Mouse (Mus musculus) limb, embryonic 13.5 days (tissue): ENCODE measurements at regions not wholly inside any gene's neighbourhood (a gene's known extent, or its start where the extent isn't known, plus 50 kb on each side); places are given as distances from the start of the nearest gene placed in this dataset.

Source experiments
- ATAC-seq: fragments of 200-750 bp; cut with Nextera tagmentation; 2 replicates; pipeline ENCODE4 v1.8.0; 2017; ENCODE audit warnings: low read depth, moderate number of reproducible peaks, moderate TSS enrichment; ENCODE audit not compliant: low FRiP score
- H3K27ac ChIP-seq: fragments of 300-500 bp; sonication (generic); 2 replicates; pipeline ENCODE4 v1.5.1; 2015; ENCODE audit warnings: inconsistent platforms, mild to moderate bottlenecking, moderate library complexity
- H3K27me3 ChIP-seq: fragments of 300-500 bp; sonication (generic); 2 replicates; pipeline ENCODE4 v1.6.1; 2015; ENCODE audit warnings: mild to moderate bottlenecking, inconsistent platforms
- H3K36me3 ChIP-seq: fragments of 300-500 bp; sonication (generic); 2 replicates; pipeline ENCODE4 v1.6.1; 2015; ENCODE audit warnings: inconsistent platforms, mild to moderate bottlenecking, moderate library complexity
- H3K4me1 ChIP-seq: fragments of 300-500 bp; sonication (generic); 2 replicates; pipeline ENCODE4 v1.6.1; 2015; ENCODE audit warnings: inconsistent platforms
- H3K4me2 ChIP-seq: fragments of 300-500 bp; sonication (generic); replicated peaks from 2 replicates; pipeline ENCODE4 v1.6.1; 2015; ENCODE audit warnings: inconsistent platforms, mild to moderate bottlenecking, moderate library complexity
- H3K4me3 ChIP-seq: fragments of 300-500 bp; sonication (generic); 2 replicates; pipeline ENCODE4 v1.5.1; 2015; ENCODE audit warnings: moderate library complexity, mild to moderate bottlenecking, inconsistent platforms
- H3K9ac ChIP-seq: fragments of 300-500 bp; sonication (generic); 2 replicates; pipeline ENCODE4 v1.6.1; 2015; ENCODE audit warnings: mild to moderate bottlenecking, inconsistent platforms
- H3K9me3 ChIP-seq: fragments of 300-500 bp; sonication (generic); 2 replicates; pipeline ENCODE4 v1.6.1; 2016; ENCODE audit warnings: inconsistent platforms
- WGBS: fragments of 180-500 bp; shearing (Covaris S2); methylation state at CpG from one replicate; pipeline ENCODE4 v1.1.7; 2015; 5-methylcytosine and 5-hydroxymethylcytosine counted together

DNA sequence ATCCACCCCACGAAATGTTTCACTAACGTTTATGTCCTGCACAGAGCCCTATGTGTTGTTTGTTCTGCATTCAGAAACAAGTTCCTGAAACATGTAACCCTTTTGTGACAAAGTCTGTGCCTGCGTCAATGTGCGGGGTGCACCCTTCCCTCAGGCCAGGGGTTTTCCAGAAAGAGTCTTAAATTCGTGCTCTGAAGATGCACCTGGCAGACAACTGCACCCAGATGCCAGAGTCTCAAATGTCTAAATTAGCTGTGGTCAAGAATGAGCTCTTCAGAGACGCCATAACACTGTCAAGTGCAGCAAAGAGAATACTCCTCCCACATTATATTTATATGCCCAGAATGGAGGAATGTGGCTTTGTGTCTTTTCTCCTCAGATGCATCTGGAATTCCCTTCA is 341.6 kb upstream of the Intu start:
- no peak for ATAC-seq
- H3K9ac ChIP-seq = no peak overlapping the region
- H3K9me3 ChIP-seq = no peaks in the 10 kb centered on the region
- H3K4me2 ChIP-seq = no peak overlapping the region
- no peak overlapping the region for H3K4me3 ChIP-seq
- H3K27ac ChIP-seq = no peak overlapping the region
- no peaks in the 10 kb centered on the region; the same call in 1 of the 2 replicates for H3K27me3 ChIP-seq
- no peaks in the 10 kb centered on the region for H3K36me3 ChIP-seq
- H3K4me1 ChIP-seq = peaks cover 10% of the 10 kb centered on the region
- 72% methylated on average over 6 of the region's 6 CpGs for WGBS

- Histone ChIP-seq H3K4me2 (no peak overlapping the region), H3K36me3 (no peaks in the 10 kb centered on the region), H3K27ac (no peak overlapping the region), H3K4me1 (peaks cover 10% of the 10 kb centered on the region), H3K4me3 (no peak overlapping the region), H3K9me3 (no peaks in the 10 kb centered on the region), H3K27me3 (no peaks in the 10 kb centered on the region; the same call in 1 of the 2 replicates), H3K9ac (no peak overlapping the region)
- WGBS = 57% methylated on average over 4 of the region's 4 CpGs
- no peak for ATAC-seq
These were observed 341.1 kb upstream of the Intu start for GRCm38 (mm10) chr3:40190024-40190423.

DNA sequence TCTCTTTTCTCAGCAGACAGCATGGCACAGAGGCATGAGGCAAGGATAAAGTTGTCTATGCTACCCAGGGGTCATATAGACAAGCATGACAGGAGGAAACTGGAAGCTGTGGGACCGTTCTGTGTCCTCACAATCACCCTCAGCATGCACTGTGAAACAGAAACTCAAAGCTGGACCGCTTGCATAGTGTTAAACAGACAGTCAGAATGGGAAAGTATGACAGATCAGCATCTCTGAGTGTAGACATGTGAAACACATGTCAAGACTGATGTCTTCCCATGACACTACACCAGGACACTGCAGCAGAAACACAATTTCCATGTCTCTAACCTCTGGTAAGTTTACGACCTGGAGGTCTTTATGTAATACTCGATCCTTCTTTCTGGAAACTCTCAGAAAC is 330.9 kb upstream of the Intu start:
- Histone ChIP-seq H3K27me3 (no peaks in the 10 kb centered on the region), H3K36me3 (no peaks in the 10 kb centered on the region), H3K4me3 (no peak overlapping the region), H3K4me2 (no peak overlapping the region), H3K4me1 (peaks cover 8% of the 10 kb centered on the region), H3K9me3 (no peaks in the 10 kb centered on the region), H3K27ac (no peak overlapping the region), H3K9ac (no peak overlapping the region)
- no peak for ATAC-seq
- 82% methylated on average over 4 of the region's 4 CpGs for WGBS

DNA sequence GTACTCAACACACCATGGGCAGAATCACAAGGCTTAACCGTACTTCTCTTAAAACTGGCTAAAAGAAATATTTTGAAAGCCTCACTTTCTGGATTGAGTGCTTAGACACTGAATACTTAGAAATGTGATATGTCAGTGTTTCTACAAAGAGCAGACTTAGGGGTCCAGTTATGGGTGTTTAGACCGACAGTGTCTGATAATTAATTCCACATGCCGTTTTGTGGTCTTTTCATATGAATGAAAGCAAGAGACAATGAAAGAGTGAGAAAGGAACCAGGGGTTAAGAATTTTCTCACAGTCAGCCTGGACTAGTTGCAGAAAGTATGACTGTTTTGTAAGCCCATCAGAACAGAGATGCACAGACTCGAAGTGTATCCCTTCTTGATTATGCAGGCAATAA is 324.8 kb upstream of the Intu start:
- 34% methylated on average over 4 of the region's 4 CpGs for WGBS
- H3K4me1 ChIP-seq = peaks cover 4% of the 10 kb centered on the region; the same call in 1 of the 2 replicates
- no peaks in the 10 kb centered on the region for H3K27me3 ChIP-seq
- ATAC-seq = no peak
- H3K9me3 ChIP-seq = no peaks in the 10 kb centered on the region
- H3K9ac ChIP-seq = no peak overlapping the region
- no peaks in the 10 kb centered on the region for H3K36me3 ChIP-seq
- no peak overlapping the region for H3K27ac ChIP-seq
- H3K4me3 ChIP-seq = no peak overlapping the region
- no peak overlapping the region for H3K4me2 ChIP-seq

- H3K9me3 ChIP-seq = peaks cover 4% of the 10 kb centered on the region; the same call in 1 of the 2 replicates
- H3K4me2 ChIP-seq = no peak overlapping the region
- H3K27me3 ChIP-seq = no peaks in the 10 kb centered on the region
- no peak overlapping the region for H3K27ac ChIP-seq
- ATAC-seq = peak; percentile 87
- no peaks in the 10 kb centered on the region for H3K36me3 ChIP-seq
- peaks cover 4% of the 10 kb centered on the region; the same call in 1 of the 2 replicates for H3K4me1 ChIP-seq
- H3K4me3 ChIP-seq = no peak overlapping the region
- no peak overlapping the region for H3K9ac ChIP-seq
These were observed 319.3 kb upstream of the Intu start for GRCm38 (mm10) chr3:40211793-40212192.

- no peak for ATAC-seq
- Histone ChIP-seq H3K27ac (no peak overlapping the region), H3K4me3 (no peak overlapping the region), H3K4me1 (no peaks in the 10 kb centered on the region), H3K36me3 (no peaks in the 10 kb centered on the region), H3K27me3 (no peaks in the 10 kb centered on the region), H3K9me3 (no peaks in the 10 kb centered on the region), H3K4me2 (no peak overlapping the region), H3K9ac (no peak overlapping the region)
- 94% methylated on average over 1 of the region's 1 CpGs for WGBS
These were observed 304.3 kb upstream of the Intu start for GRCm38 (mm10) chr3:40226772-40227171.

- ATAC-seq = no peak
- Histone ChIP-seq H3K27ac (no peak overlapping the region), H3K9me3 (no peaks in the 10 kb centered on the region), H3K4me1 (peaks cover 10% of the 10 kb centered on the region), H3K4me3 (no peak overlapping the region), H3K27me3 (no peaks in the 10 kb centered on the region), H3K36me3 (no peaks in the 10 kb centered on the region), H3K4me2 (no peak overlapping the region), H3K9ac (no peak overlapping the region)
- 53% methylated on average over 4 of the region's 4 CpGs for WGBS
These were observed 287.5 kb upstream of the Intu start for GRCm38 (mm10) chr3:40243499-40244101.

- no peak for ATAC-seq
- Histone ChIP-seq H3K9ac (no peak overlapping the region), H3K4me2 (no peak overlapping the region), H3K27me3 (no peaks in the 10 kb centered on the region), H3K36me3 (no peaks in the 10 kb centered on the region), H3K27ac (0 out of 2 replicates have a peak overlapping the region, but pooled peaks have one; percentile 6), H3K4me1 (peaks cover 13% of the 10 kb centered on the region), H3K9me3 (no peaks in the 10 kb centered on the region), H3K4me3 (no peak overlapping the region)
- WGBS = 47% methylated on average over 5 of the region's 5 CpGs
These were observed 276.7 kb upstream of the Intu start for GRCm38 (mm10) chr3:40254376-40254775.

- H3K4me2 ChIP-seq = no peak overlapping the region
- WGBS = 53% methylated on average over 7 of the region's 7 CpGs
- no peak overlapping the region for H3K27ac ChIP-seq
- H3K4me3 ChIP-seq = no peak overlapping the region
- H3K27me3 ChIP-seq = no peaks in the 10 kb centered on the region
- H3K9me3 ChIP-seq = no peaks in the 10 kb centered on the region
- ATAC-seq = no peak
- no peaks in the 10 kb centered on the region for H3K36me3 ChIP-seq
- H3K4me1 ChIP-seq = no peaks in the 10 kb centered on the region
- H3K9ac ChIP-seq = no peak overlapping the region
These were observed 268.6 kb upstream of the Intu start for GRCm38 (mm10) chr3:40262536-40262935.

GRCm38 (mm10) chr3:40267514-40267913 is 263.6 kb upstream of the Intu start:
- no peak overlapping the region for H3K4me2 ChIP-seq
- H3K9me3 ChIP-seq = no peaks in the 10 kb centered on the region
- no peak overlapping the region for H3K27ac ChIP-seq
- H3K4me1 ChIP-seq = no peaks in the 10 kb centered on the region
- H3K9ac ChIP-seq = no peak overlapping the region
- no peaks in the 10 kb centered on the region for H3K36me3 ChIP-seq
- WGBS = 52% methylated on average over 1 of the region's 1 CpGs
- no peak for ATAC-seq
- no peaks in the 10 kb centered on the region for H3K27me3 ChIP-seq
- no peak overlapping the region for H3K4me3 ChIP-seq

- Histone ChIP-seq H3K4me1 (peaks cover 10% of the 10 kb centered on the region), H3K9me3 (no peaks in the 10 kb centered on the region), H3K27me3 (no peaks in the 10 kb centered on the region), H3K27ac (no peak overlapping the region), H3K36me3 (no peaks in the 10 kb centered on the region), H3K4me2 (no peak overlapping the region), H3K4me3 (no peak overlapping the region), H3K9ac (no peak overlapping the region)
- no peak for ATAC-seq
- 40% methylated on average over 1 of the region's 1 CpGs for WGBS
These were observed 248.2 kb upstream of the Intu start for GRCm38 (mm10) chr3:40282926-40283325.

DNA sequence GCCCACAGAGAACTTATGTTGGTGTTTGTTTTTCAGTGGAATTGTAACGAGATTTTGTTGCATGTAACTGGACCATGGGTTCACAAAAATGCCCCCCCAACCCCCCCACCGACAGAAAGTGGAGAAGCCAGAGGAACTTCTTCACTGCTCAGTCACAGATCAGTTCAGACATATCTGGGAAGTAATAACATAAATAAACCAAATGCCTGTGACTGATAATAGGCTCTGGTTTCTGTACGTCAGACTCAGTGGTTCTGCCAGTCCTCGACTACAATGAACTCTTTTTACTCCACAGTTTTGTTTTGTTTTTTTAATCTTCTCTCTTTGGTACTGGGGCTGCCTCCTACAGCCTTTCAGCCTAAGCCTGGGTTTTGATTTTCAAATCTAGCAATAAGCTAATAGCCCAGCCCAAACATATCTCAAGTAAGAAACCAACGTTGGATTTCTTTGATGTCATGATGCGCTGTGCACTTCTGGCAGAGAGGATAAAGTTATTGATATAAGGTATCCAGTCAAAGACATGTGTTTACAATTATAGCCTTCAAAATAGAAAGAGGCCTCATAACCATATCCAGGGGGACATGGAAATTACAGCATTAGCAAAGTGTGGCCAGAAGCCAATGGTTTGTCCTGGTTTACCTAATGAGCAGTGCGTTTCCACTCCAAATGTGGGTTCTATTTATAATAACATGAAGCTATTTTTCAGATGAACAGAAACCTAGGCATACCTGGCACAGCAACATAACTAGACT is 244.0 kb upstream of the Intu start:
- peak; percentile 59; the same call in 1 of the 2 replicates for ATAC-seq
- Histone ChIP-seq H3K4me1 (peaks cover 16% of the 10 kb centered on the region), H3K9ac (no peak overlapping the region), H3K27ac (peak overlapping the region; percentile 48; the same call in 1 of the 2 replicates), H3K27me3 (no peaks in the 10 kb centered on the region), H3K36me3 (no peaks in the 10 kb centered on the region), H3K9me3 (no peaks in the 10 kb centered on the region), H3K4me2 (no peak overlapping the region), H3K4me3 (no peak overlapping the region)
- WGBS = 46% methylated on average over 7 of the region's 7 CpGs

DNA sequence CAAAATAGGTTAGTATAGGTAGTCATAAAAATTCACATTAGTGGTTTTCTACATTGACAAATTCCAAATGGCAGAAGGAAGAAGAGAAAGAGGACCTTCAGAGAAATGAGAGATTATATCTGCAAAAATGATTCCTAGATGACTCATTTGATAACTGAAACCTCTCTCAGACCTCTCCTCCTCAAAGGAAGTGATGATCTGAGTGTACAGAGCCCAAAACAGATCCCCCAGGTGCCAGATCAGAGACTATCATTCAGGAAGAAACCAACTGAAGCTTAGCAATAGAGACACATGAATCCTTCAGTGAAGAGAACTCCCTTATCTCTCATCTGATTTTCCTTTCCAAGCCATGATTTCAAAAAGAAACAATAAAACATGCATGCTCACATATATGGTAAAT is 234.0 kb upstream of the Intu start:
- H3K9ac ChIP-seq = no peak overlapping the region
- no peaks in the 10 kb centered on the region for H3K36me3 ChIP-seq
- H3K4me3 ChIP-seq = no peak overlapping the region
- no peaks in the 10 kb centered on the region for H3K4me1 ChIP-seq
- no peak for ATAC-seq
- no peaks in the 10 kb centered on the region for H3K9me3 ChIP-seq
- H3K27me3 ChIP-seq = no peaks in the 10 kb centered on the region
- H3K27ac ChIP-seq = no peak overlapping the region
- H3K4me2 ChIP-seq = no peak overlapping the region
